Comparison of ENCODE assay signal across 8 mouse cellular contexts in genomic region chr11:98202641-98203350, GRCm38 (mm10). TPM values are rescaled to one million over a fixed set of nuclear protein-coding genes. Genes with fewer than 3 reads are reported as not detected.
DNase-seq lines count a peak whose midpoint lies in the region; ATAC-seq lines count a peak whose summit lies in the region.

Gene Cdk12, plus strand, starts transcription at chr11:98203059.

- peak within 1 kb of the TSS; percentile 99 for H3K4me3 ChIP-seq in hindbrain, embryonic 16.5 days (ENCODE audit: low read length)
- peak within 1 kb of the TSS; percentile 93 for H3K4me3 ChIP-seq in macrophage (ENCODE audit: inconsistent target)

- peak within 1 kb of the TSS; percentile 100 for H3K27ac ChIP-seq in hindbrain, embryonic 16.5 days (ENCODE audit: low read depth, low read length)
- peak within 1 kb of the TSS; percentile 92 for H3K27ac ChIP-seq in macrophage

- H3K9ac ChIP-seq in hindbrain, embryonic 16.5 days (ENCODE audit: low read depth, low read length) = peak within 1 kb of the TSS; percentile 93

- H3K4me1 ChIP-seq in hindbrain, embryonic 16.5 days (ENCODE audit: control insufficient read depth, insufficient read depth, low read depth, low read length) = peaks cover 22% of the 10 kb centered on the region

- H3K9me3 ChIP-seq in hindbrain, embryonic 16.5 days (ENCODE audit: control insufficient read depth, low read length) = no peaks in the 10 kb centered on the region

- DNase-seq in WW6 (ENCODE audit: low read depth, low spot score) = peak; percentile 99
- DNase-seq in cerebellum, postnatal 4 days (ENCODE audit: low spot score in 2 of 2) = peak; percentile 94 to 99
- DNase-seq in gastrocnemius, adult 18-20 months (ENCODE audit: low spot score) = peak; percentile 97
- DNase-seq in left cerebral cortex, adult 18-20 months (ENCODE audit: low spot score in 2 of 2) = peak; percentile 90 to 95
- DNase-seq in right cerebral cortex, adult 18-20 months = peak; percentile 95
- DNase-seq in urinary bladder, postnatal 10 days (ENCODE audit: low spot score) = peak; percentile 78

- H3K27me3 ChIP-seq in hindbrain, embryonic 16.5 days (replicated peaks; ENCODE audit: control insufficient read depth, insufficient read depth, low read length) = no peaks in the 10 kb centered on the region

- H3K79me2 ChIP-seq in macrophage (ENCODE audit: inconsistent target) = peaks cover 45% of the 10 kb centered on the region

- peak; percentile 94 for ATAC-seq in hindbrain, embryonic 16.5 days

- WGBS in hindbrain, embryonic 16.5 days = under 1% methylated on average over 52 of the region's 63 CpGs
- 2% methylated on average over 55 of the region's 63 CpGs for WGBS in macrophage (ENCODE audit: missing documents)

- peak within 1 kb of the TSS; percentile 90 for H3K4me2 ChIP-seq in hindbrain, embryonic 16.5 days (ENCODE audit: low read length)

- no peaks in the 10 kb centered on the region for H3K36me3 ChIP-seq in hindbrain, embryonic 16.5 days (ENCODE audit: control insufficient read depth, insufficient read depth, low read length)
- no peaks in the 10 kb centered on the region for H3K36me3 ChIP-seq in macrophage (ENCODE audit: inconsistent target)

RNA-seq across cellular contexts. Expression of gene Cdk12, which starts in this region (rescaled TPM):
- total RNA-seq in gastrocnemius, adult 18-20 months (2021) = 10 to 100 TPM; 11.9 to 13.5 TPM
- polyA plus RNA-seq in hindbrain, embryonic 16.5 days (2015; fragmentation: Nextera tagmentation; extraction: Ambion mirVana) = 6.1 and 7.7 TPM in 2 replicates
- total RNA-seq in left cerebral cortex, adult 18-20 months (2021) = 10 to 100 TPM; 34.9 to 36.2 TPM
- total RNA-seq in macrophage (2018; cell fraction: chromatin; rRNA removed) = 100 to 1,000 TPM; 208 to 520 (median 259) TPM
- 10 to 100 TPM; 32.6 to 88.4 (median 41.6) TPM for total RNA-seq in macrophage (2018; cell fraction: cytosol; rRNA removed)
- total RNA-seq in macrophage (2018; cell fraction: nucleus; rRNA removed) = 100 to 1,000 TPM in 25 of 26 experiments, 10 to 100 TPM in 1; 99.5 to 296 (median 191) TPM
- polyA plus RNA-seq in macrophage (2018) = 15.1 to 22.0 TPM (median 19.2 TPM) in 3 replicates

Comparison
In these comparisons a context has a peak if more than half of its experiments do, and no peak if none do; other contexts are left out.
1. Peak in every context shown above with its lines: DNase-seq, ATAC-seq, H3K4me3 ChIP-seq and H3K27ac ChIP-seq.